Mouse (Mus musculus) stomach, embryonic 14.5 days (tissue): ENCODE results near the gene Evi2. TPM values are rescaled to one million over a fixed set of nuclear protein-coding genes. Genes with fewer than 3 reads are reported as not detected.

Experiments
- polyA plus RNA-seq: library from polyadenylated mRNA; unstranded; fragments of >200 nt; fragmentation: Nextera tagmentation; extraction: Ambion mirVana; gene quantifications from 2 replicates; pipeline ENCODE4 v1.2.1, GENCODE M21; 2014

Gene Evi2
- polyA plus RNA-seq, 1 experiment from 2014 or later: 2.2 TPM

Other genes with a start within 250 kb of the Evi2 start
- gene Gm9964, start 233.7 kb downstream of the Evi2 start, polyA plus RNA-seq: not detected in 2 replicates
- gene Nf1, start 190.9 kb downstream of the Evi2 start, polyA plus RNA-seq: 14.5 and 16.9 TPM in 2 replicates
- 0.56 and 0.62 TPM in 2 replicates for gene Omg, start 26.5 kb downstream of the Evi2 start, polyA plus RNA-seq
- 0.42 and 1.3 TPM in 2 replicates for gene Evi2b, start 6.8 kb downstream of the Evi2 start, polyA plus RNA-seq
- 4.0 and 5.6 TPM in 2 replicates for gene Evi2a, start within 50 bp of the Evi2 start, polyA plus RNA-seq
- 1.9 and 3.0 TPM in 2 replicates for gene Rab11fip4, start 60.6 kb upstream of the Evi2 start, polyA plus RNA-seq